Mouse (Mus musculus) embryo, embryonic 10.5 days (tissue): Measurements from ENCODE around the gene Hist1h3c.
A peak's percentile ranks its signal among the peaks of the same experiment; 100 is the strongest.
"Not testable (repeated sequence)": the region's sequence is repeated elsewhere in the genome, so short reads cannot be mapped to it uniquely, and the experiment has no call there.

Source experiments
- DNase-seq: peaks from one replicate; pipeline ENCODE4 v3.0.0-alpha.2; 2015; ENCODE audit warnings: low spot score

Hist1h3c gene

GRCm38 (mm10) chr13:23705751-23706356 lies 39.5 kb downstream of the Hist1h3c start:
- DNase-seq = no peak

GRCm38 (mm10) chr13:23702801-23703200 lies 42.6 kb downstream of the Hist1h3c start:
- DNase-seq = not testable (repeated sequence)

DNA sequence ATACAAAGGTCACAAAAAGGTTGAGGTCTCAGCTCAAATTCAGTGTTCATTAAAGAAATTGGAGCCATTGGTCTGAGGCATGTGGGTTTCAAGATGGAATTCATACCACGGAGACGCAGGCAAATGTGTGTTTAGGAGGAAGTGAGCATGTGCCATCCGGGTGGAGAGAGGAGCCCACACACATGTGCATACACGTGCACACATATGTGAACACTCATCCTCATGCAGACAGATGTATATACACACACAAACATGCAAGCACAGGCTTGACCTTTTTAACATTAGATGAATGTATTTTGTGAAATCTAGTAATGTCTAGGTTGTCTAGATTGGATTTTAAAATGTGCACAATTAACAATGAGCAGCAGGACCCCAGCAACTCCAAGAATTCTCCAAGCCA lies 43.2 kb downstream of the Hist1h3c start:
- DNase-seq = no peak

DNA sequence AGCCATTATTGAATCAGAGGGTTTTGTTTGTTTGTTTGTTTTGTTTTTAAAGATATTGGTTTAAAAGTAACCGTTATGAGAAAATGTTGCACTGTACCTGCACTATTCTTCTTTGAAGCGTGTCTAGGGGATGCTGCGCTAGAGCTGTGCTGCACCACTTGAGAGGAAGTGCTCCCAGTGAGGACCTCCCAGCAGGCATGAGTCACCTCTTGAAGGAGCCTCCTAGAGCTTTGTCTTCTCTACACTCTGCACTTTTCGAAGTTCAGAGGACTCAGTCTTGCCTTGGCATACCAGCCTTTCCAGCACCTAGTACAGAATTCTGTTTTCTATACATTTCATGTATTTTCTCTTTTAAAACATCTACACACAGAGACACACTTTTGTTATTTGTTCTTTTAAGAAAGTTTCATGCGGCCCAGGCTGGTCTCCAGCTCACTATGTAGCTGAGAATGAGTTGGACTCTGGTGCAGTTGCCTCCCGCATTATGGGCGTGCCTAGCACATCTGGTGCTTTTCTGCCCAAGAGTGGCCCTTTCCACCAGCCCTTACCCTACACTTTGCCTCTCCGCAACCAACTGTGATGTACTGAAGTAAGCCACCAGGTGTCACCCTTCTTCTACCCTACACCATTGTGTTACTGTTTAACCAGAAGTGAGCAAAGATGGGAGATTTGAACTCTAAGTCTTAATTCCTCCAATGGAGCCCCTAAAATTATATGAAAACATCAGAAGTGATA lies 44.4 kb downstream of the Hist1h3c start:
- peak; percentile 92 for DNase-seq

GRCm38 (mm10) chr13:23699767-23700166 lies 45.6 kb downstream of the Hist1h3c start:
- no peak for DNase-seq

- no peak for DNase-seq
Observed at GRCm38 (mm10) chr13:23698996-23699395, 46.4 kb downstream of the Hist1h3c start.

- DNase-seq = peak; percentile 99
Observed at GRCm38 (mm10) chr13:23698300-23698693, 47.1 kb downstream of the Hist1h3c start, which contains the start of gene Hist1h4c. TSS of gene Hist1h4c (minus strand) at chr13:23698454.

- peak; percentile 91 for DNase-seq
Observed at GRCm38 (mm10) chr13:23697491-23698299, 47.7 kb downstream of the Hist1h3c start.

GRCm38 (mm10) chr13:23696061-23696474 lies 49.3 kb downstream of the Hist1h3c start:
- no peak for DNase-seq

GRCm38 (mm10) chr13:23695514-23695913 lies 49.9 kb downstream of the Hist1h3c start, which contains the start of gene Hist1h1t:
TSS of gene Hist1h1t (plus strand) at chr13:23695814.
- no peak for DNase-seq
